Mouse (Mus musculus) kidney, adult 2 months (tissue): ENCODE measurements around the gene Dgki. TPM values are rescaled to one million over a fixed set of nuclear protein-coding genes. Genes with fewer than 3 reads are reported as not detected.

Source experiments
- DNase-seq: peaks from one replicate; pipeline ENCODE4 v3.0.0; 2021
- H3K27ac ChIP-seq: fragments of 200-500 bp; 2 replicates; pipeline ENCODE4 v1.5.1; 2012; ENCODE audit warnings: low read depth, low read length, control low read depth, inconsistent platforms; ENCODE audit not compliant: insufficient read depth
- H3K27me3 ChIP-seq: fragments of 200-500 bp; replicated peaks from 2 replicates; pipeline ENCODE4 v1.6.1; 2012; ENCODE audit warnings: mild to moderate bottlenecking, moderate library complexity, low read length, inconsistent platforms; ENCODE audit not compliant: control insufficient read depth, insufficient read depth
- H3K36me3 ChIP-seq: fragments of 200-500 bp; 2 replicates; pipeline ENCODE4 v1.6.1; 2012; ENCODE audit warnings: mild to moderate bottlenecking, moderate library complexity, low read length, inconsistent platforms; ENCODE audit not compliant: control insufficient read depth, insufficient read depth
- H3K4me1 ChIP-seq: fragments of 200-500 bp; 2 replicates; pipeline ENCODE4 v1.6.1; 2011; ENCODE audit warnings: low read length; ENCODE audit not compliant: control insufficient read depth, insufficient read depth
- H3K4me3 ChIP-seq: fragments of 200-500 bp; 2 replicates; pipeline ENCODE4 v1.5.1; 2011; ENCODE audit warnings: mild to moderate bottlenecking, low read depth, low read length, control low read depth; ENCODE audit not compliant: insufficient read depth
- CTCF ChIP-seq: fragments of 200-500 bp; conservative IDR thresholded peaks from 2 replicates; pipeline ENCODE4 v1.5.1; 2011; ENCODE audit warnings: low read depth, mild to moderate bottlenecking, control low read depth, low read length, moderate library complexity, mixed read lengths; ENCODE audit not compliant: insufficient read depth, insufficient read length
- POLR2A ChIP-seq: fragments of 200-500 bp; IDR thresholded peaks from one replicate; pipeline ENCODE4 v1.6.1; 2011; ENCODE audit warnings: low read depth, low read length, control low read depth
- WGBS: fragments of 180-500 bp; shearing (Covaris S2); methylation state at CpG from one replicate; pipeline ENCODE4 v1.1.7; 2018; 5-methylcytosine and 5-hydroxymethylcytosine counted together
- polyA plus RNA-seq: library from polyadenylated mRNA; depleted of rRNA; stranded (reverse); fragments of >200 nt; gene quantifications from 2 replicates; pipeline ENCODE4 v1.2.3, GENCODE M21; 2012

Gene Dgki
- polyA plus RNA-seq, 1 experiment, result 0.05 TPM

- no peak for DNase-seq
- Histone ChIP-seq H3K27me3 (no peaks in the 10 kb centered on the region), H3K27ac (no peak overlapping the region), H3K4me1 (no peaks in the 10 kb centered on the region), H3K4me3 (no peak overlapping the region), H3K36me3 (no peaks in the 10 kb centered on the region)
- TF ChIP-seq CTCF, result no peak
- TF ChIP-seq POLR2A, result no peak
- WGBS, result 85% methylated on average over 5 of the region's 5 CpGs
Measured at GRCm38 (mm10) chr6:36904911-36905310, 395.1 kb downstream of the Dgki start.

- H3K4me1 ChIP-seq, result no peaks in the 10 kb centered on the region
- peak; percentile 36 for DNase-seq
- TF ChIP-seq POLR2A, result no peak
- TF ChIP-seq CTCF, result no peak
- no peaks in the 10 kb centered on the region for H3K36me3 ChIP-seq
- no peak overlapping the region for H3K4me3 ChIP-seq
- H3K27me3 ChIP-seq, result no peaks in the 10 kb centered on the region
- no peak overlapping the region for H3K27ac ChIP-seq
- WGBS, result 27% methylated on average over 5 of the region's 5 CpGs
Measured at GRCm38 (mm10) chr6:36903821-36904220, 396.2 kb downstream of the Dgki start.

GRCm38 (mm10) chr6:36903159-36903794 lies 396.7 kb downstream of the Dgki start:
- WGBS, result 47% methylated on average over 8 of the region's 8 CpGs
- H3K4me1 ChIP-seq, result no peaks in the 10 kb centered on the region
- no peak for DNase-seq
- H3K27me3 ChIP-seq, result no peaks in the 10 kb centered on the region
- no peaks in the 10 kb centered on the region for H3K36me3 ChIP-seq
- TF ChIP-seq CTCF (no peak), POLR2A (no peak)
- no peak overlapping the region for H3K4me3 ChIP-seq
- no peak overlapping the region for H3K27ac ChIP-seq

- DNase-seq, result no peak
- H3K36me3 ChIP-seq, result no peaks in the 10 kb centered on the region
- no peaks in the 10 kb centered on the region for H3K4me1 ChIP-seq
- WGBS, result 97% methylated on average over 4 of the region's 4 CpGs
- H3K27me3 ChIP-seq, result no peaks in the 10 kb centered on the region
- H3K4me3 ChIP-seq, result no peak overlapping the region
- TF ChIP-seq CTCF (no peak), POLR2A (no peak)
- H3K27ac ChIP-seq, result no peak overlapping the region
Measured at GRCm38 (mm10) chr6:36899872-36900271, 400.1 kb downstream of the Dgki start.

- Histone ChIP-seq H3K4me1 (no peaks in the 10 kb centered on the region), H3K4me3 (no peak overlapping the region), H3K27ac (no peak overlapping the region), H3K27me3 (no peaks in the 10 kb centered on the region), H3K36me3 (no peaks in the 10 kb centered on the region)
- TF ChIP-seq POLR2A (no peak), CTCF (no peak)
- DNase-seq, result no peak
- WGBS, result 77% methylated on average over 6 of the region's 6 CpGs
Measured at GRCm38 (mm10) chr6:36898412-36898811, 401.6 kb downstream of the Dgki start.

- no peak overlapping the region for H3K4me3 ChIP-seq
- no peak for DNase-seq
- H3K27me3 ChIP-seq, result no peaks in the 10 kb centered on the region
- no peak overlapping the region for H3K27ac ChIP-seq
- WGBS, result 69% methylated on average over 3 of the region's 3 CpGs
- no peaks in the 10 kb centered on the region for H3K36me3 ChIP-seq
- TF ChIP-seq CTCF (no peak), POLR2A (no peak)
- H3K4me1 ChIP-seq, result no peaks in the 10 kb centered on the region
Measured at GRCm38 (mm10) chr6:36897616-36898149, 402.3 kb downstream of the Dgki start.

- peak; percentile 13 for DNase-seq
- no peaks in the 10 kb centered on the region for H3K36me3 ChIP-seq
- H3K27me3 ChIP-seq, result no peaks in the 10 kb centered on the region
- H3K27ac ChIP-seq, result no peak overlapping the region
- WGBS, result 72% methylated on average over 2 of the region's 2 CpGs
- no peaks in the 10 kb centered on the region for H3K4me1 ChIP-seq
- no peak overlapping the region for H3K4me3 ChIP-seq
- no peak for TF ChIP-seq CTCF
- no peak for TF ChIP-seq POLR2A
Measured at GRCm38 (mm10) chr6:36896656-36897055, 403.3 kb downstream of the Dgki start.
